Mouse (Mus musculus): ENCODE results near the gene Cdk9. TPM values are rescaled to one million over a fixed set of nuclear protein-coding genes. Genes with fewer than 3 reads are reported as not detected.

Gene Cdk9
- total RNA-seq, 4 experiments from 2014 or later = 80.8 to 110 (median 92.1) TPM

DNA sequence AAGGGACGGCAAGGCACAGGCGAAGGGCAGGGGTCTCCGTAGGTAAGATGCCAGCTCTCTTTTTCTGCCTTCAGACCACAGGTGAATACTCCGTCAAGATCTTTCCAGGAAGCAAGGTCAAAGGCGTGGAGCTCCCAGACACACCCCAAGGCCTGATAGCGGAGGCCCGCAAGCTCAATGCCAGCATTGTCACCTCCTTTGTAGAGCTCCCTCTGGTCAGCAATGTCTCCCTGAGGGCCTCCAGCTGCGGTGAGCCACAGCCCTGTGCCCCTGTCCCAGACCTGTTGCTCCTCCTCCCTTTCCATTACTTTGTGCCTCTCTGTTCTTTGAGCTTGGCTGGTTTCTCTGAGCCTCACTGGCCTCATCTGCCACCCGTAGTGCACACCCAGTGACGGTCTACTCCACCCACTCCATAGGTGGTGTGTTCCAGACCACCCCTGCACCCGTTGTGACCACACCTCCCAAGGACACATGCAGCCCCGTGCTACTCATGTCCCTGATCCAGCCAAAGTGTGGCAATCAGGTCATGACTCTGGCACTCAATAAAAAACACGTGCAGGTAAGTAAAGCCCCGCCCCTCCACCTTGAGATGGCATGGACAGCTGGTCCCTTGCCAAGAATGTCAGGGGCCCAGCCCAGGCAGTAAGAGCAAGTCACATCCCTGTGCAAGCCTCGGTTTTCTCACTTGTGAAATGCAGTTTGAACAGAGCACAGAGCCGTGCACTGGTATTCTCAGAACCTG lies 39.5 kb downstream of the Cdk9 start:
- no peak for DNase-seq

DNA sequence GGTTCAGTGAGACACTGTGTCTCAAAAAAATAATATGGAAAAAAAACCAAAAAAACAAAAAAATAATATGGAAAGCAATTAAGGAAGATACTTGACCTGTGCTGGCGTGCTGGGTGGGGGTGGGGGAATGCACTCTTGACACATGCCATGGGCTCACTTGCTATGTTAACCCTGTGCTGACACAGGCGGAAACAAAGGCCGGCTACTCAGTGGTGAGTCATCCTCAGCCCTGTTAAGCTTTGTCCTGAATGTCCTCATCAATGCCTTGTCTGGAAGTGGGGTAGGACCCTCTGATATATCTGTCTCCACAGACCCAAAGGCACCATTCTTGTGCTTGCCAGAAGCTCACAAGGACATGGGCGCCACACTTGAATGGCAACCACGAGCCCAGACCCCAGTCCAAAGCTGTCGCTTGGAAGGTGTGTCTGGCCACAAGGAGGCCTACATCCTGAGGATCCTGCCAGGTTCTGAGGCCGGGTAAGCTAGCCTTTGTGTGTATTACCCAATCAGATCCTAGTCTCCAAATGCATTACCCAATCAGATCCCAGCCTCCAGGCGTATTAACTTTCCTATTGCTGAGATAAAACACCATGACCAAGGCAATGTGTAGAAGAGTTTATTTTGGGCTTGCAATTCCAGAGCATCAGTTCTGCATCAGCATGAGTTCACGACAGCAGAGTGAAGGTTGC lies 40.8 kb downstream of the Cdk9 start:
- DNase-seq = no peak

DNA sequence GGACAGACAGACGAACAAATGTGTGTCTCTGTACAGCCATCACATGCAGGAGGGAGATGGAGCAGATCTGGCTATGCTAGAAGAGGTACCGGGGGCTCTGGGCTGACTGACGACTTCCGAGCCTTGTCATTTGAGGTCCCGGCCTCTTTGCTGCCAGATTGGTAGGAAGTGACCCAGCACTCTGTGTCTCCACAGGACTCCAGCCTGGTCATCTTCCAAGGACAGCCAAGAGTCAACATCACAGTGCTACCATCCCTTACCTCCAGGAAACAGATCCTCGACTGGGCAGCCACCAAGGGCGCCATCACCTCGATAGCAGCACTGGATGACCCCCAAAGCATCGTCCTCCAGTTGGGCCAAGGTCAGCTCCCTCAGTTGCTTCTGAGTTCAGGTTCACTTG lies 41.7 kb downstream of the Cdk9 start:
- no peak for DNase-seq

DNA sequence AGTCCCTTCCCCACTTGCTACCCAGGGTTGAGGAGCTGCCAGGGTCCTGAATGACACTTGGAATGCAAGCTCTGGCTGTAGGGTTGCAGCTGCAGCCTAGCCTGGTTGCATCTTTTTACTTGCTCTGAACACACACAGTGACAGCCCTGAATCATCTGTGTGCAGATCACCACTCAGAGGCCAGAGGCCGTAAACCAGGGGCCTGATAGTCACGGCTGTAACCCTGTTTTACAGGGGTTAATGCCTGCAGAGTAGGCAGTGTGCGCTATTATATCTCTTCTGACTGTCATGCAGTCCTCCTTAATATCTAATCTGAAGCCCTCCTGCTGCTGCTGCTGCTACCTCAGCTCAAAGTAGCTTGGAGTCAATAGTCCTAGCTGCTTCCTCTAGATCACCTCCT lies 43.0 kb downstream of the Cdk9 start:
- DNase-seq = no peak

DNA sequence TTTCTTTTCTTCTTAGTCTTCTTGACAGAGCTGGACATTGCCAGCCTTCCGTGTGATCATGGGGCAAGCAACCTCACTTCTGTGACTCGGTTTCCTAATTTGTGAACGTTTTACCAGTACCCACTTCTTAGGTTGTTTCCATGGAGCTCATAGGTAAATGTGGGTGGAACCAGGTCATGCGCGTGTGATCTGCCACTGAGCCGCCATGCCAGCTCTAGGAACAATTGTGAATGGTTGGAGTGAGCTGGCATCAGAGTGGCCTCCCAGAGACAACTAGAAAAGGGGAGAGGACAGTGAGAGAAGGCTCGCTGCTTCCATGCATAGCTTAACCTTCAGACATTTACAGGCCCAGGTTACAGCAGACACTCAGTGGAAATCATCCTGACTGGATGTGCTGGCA lies 44.7 kb downstream of the Cdk9 start:
- no peak for DNase-seq

DNA sequence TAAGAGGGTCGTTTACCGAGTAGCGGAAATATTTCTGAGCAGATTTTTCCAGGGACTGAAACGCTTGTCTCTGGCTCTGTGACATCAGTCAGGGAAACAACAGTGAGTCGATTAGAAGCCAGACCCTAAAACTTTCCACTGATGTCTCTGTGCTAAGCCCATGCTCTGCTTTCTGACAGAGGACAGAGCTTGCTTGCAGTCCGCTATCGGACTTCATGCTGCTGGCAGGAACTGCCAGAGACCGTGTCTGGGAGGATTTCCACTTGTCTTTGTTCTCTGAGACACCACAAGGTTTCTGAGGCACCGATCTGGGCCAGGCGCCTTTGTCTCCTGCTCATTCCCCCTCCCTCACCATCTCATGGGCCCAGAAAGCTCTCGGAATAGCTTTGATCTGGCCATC lies 45.1 kb downstream of the Cdk9 start:
- no peak for DNase-seq

DNA sequence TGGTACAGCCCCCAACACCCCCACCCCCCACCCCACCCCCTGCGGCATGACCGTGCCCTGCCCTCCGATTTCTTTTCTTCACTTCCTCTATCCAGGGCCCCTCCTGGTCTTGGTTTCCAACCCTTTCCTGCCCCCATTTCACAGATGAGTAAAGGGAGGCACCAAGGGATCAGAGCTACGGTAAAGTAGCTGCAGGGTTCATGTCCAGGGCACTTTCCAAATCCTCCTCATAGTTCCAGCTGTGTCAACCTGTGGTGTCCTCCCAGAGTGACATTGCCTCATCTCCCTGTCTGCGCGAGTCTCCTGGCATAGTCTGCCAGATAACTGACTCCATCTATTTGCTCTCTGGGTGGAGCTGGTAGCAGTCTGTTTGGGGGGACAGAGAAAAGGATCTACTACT lies 47.0 kb downstream of the Cdk9 start:
- DNase-seq = no peak

DNA sequence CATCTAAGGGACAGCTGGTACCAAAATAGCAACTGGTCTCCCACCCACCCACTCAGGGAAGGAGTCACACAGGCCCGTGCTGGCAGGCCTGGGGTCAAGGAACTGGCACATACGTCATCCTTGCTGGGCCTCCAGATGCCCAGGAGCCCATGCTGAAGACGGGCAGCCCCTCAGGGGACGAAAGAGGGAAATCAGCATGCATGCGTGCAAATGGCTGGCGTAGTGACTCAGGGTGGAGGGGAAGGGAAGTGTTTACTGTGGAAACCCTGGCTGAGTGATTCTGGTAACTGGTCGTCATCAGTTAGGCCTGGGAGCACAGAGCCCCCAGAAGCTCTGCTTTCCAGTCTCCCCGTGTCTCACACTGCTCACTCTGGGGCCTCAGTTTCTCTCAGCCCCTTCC lies 47.5 kb downstream of the Cdk9 start:
- DNase-seq = no peak

DNA sequence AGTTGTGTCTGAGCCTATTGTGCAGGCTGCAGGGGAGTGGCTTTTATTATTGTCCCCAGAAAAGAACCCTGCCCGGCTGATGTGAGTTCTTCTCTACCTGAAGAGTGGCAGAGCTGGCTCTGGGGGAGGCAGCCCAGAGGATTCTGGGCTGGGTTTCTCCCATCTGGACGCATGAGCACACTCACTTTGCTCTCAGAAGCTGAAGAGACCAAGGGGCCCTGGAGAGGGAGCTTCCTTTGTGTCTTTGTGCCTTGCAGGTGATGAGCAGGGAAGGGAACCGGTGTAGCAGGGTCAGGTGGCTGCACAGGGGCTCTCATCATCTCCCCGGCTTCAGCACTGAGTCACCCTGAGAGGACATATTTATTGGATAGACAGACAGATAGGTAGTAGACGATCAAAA lies 50.6 kb downstream of the Cdk9 start:
- no peak for DNase-seq

DNA sequence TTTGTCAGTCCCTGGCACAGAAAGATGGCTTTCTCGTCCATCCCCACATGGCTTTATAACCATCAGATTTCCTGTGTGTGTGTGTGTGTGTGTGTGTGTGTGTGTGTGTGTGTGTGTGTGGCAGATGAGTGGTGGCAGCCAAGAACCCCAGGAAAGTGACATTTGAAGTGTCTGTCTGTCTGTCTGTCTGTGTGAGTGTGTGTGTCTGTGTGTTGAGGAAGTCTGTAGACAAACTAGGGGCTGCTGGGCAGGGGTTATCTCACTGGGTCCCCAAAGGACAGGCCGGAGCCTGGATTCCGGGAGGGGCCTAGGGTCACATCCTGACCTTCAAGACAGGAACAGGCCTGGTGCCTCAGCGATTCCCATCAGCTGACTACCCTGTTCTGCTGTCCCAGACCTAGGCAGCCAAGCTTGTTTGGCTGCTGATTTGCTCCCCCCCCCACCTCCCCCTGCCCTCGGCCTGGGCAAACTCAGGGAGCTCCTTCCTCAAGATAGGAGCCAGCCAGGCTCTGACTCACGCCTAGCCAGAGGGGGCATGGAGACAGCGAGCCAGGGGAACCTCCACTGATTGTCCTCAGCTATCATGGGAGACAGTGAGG lies 51.3 kb downstream of the Cdk9 start:
- DNase-seq = peak; percentile 75

DNA sequence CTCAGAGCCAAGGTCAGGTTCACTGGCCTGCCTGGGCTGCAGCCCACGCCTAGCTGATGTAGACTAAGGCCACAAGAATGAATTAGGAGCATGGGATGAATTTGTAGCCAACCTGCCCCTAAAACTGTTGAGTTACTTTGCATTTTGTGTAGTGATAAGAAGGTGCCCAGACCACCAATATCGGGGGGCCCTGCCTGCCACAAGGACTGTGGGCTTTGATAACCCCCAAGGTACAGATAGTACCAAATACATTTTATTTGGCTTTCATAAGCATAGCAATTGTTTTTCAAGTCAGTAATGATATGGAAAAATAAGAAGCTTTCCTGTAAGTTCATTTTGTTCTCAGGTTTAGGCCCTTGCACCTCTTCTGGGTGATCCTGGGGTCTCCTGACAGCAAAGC lies 54.0 kb downstream of the Cdk9 start:
- DNase-seq = no peak

DNA sequence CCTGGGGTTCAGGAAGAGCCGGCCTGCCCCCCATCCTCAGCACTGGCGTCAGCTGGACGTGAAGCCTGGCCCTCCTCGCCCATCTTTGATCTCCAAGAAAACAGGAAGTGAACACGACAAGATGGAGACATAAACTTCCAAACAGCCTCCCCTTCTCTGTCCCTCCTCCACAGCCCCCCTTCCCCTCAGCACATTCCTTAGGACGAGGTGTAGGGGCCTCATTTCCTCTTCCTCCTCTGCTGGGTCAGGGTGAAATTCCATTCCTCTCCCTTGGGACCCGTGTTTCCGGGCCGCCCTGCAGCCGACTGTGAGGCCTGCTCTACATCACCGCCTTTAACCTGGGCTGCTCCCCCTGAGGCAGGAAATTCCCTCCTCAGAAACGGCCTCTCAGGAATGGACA lies 57.0 kb downstream of the Cdk9 start:
- peak; percentile 73 for DNase-seq

Small RNAs within 50 kb of the gene (microRNA-seq; reads per million reads assigned to microRNA genes)
- gene Gm47291 (0 reads per million in 2 experiments), gene Mir2861 (0 to 0.18 reads per million in 2 experiments), gene Mir3960 (0 reads per million in 2 experiments), gene Mir8093 (0 reads per million in 2 experiments)

Other genes starting within 250 kb of the Cdk9 start
- 10 to 100 TPM; 39.5 to 50.2 (median 47.2) TPM for gene Fam102a, start 177.7 kb downstream of the Cdk9 start, total RNA-seq (2022)
- 10 to 100 TPM; 57.1 to 68.1 (median 62.4) TPM for gene Dpm2, start 142.2 kb downstream of the Cdk9 start, total RNA-seq (2022)
- under 1 TPM in 1 of 4 experiments, not detected in 3; 0.46 TPM for gene Pip5kl1, start 138.3 kb downstream of the Cdk9 start, total RNA-seq (2022)
- gene 9430097D07Rik, start 137.4 kb downstream of the Cdk9 start, total RNA-seq (2022) = not detected
- 10 to 100 TPM in 3 of 4 experiments, 1 to 10 TPM in 1; 8.5 to 18.9 (median 13.8) TPM for gene St6galnac4, start 126.0 kb downstream of the Cdk9 start, total RNA-seq (2022)
- 10 to 100 TPM; 42.7 to 61.4 (median 51.8) TPM for gene St6galnac6, start 113.4 kb downstream of the Cdk9 start, total RNA-seq (2022)
- 10 to 100 TPM; 24.1 to 57.3 (median 40.1) TPM for gene Ak1, start 91.3 kb downstream of the Cdk9 start, total RNA-seq (2022)
- gene Eng, start 66.5 kb downstream of the Cdk9 start, total RNA-seq (2022) = 100 to 1,000 TPM in 3 of 4 experiments, 10 to 100 TPM in 1; 96.0 to 134 (median 120) TPM
- gene Fpgs, start 8.9 kb downstream of the Cdk9 start, total RNA-seq (2022) = 10 to 100 TPM; 10.8 to 22.2 (median 18.7) TPM
- 10 to 100 TPM; 12.4 to 23.9 (median 18.0) TPM for gene Sh2d3c, start 8.0 kb upstream of the Cdk9 start, total RNA-seq (2022)
- gene 6330409D20Rik, start 27.9 kb upstream of the Cdk9 start, total RNA-seq (2022) = not detected
- 10 to 100 TPM; 22.6 to 31.1 (median 28.5) TPM for gene Tor2a, start 44.2 kb upstream of the Cdk9 start, total RNA-seq (2022)
- gene Ttc16, start 62.6 kb upstream of the Cdk9 start, total RNA-seq (2022) = under 1 TPM in 3 of 4 experiments, not detected in 1; 0.28 to 0.54 (median 0.45) TPM
- 10 to 100 TPM in 2 of 4 experiments, 1 to 10 TPM in 2; 5.4 to 17.8 (median 10.2) TPM for gene Ptrh1, start 62.7 kb upstream of the Cdk9 start, total RNA-seq (2022)
- not detected for gene Cfap157, start 71.4 kb upstream of the Cdk9 start, total RNA-seq (2022)
- gene Stxbp1, start 134.2 kb upstream of the Cdk9 start, total RNA-seq (2022) = 10 to 100 TPM; 23.8 to 50.5 (median 37.5) TPM
- gene Fam129b, start 163.0 kb upstream of the Cdk9 start, total RNA-seq (2022) = 10 to 100 TPM; 18.7 to 35.3 (median 29.3) TPM
- gene Rpl12, start 248.5 kb upstream of the Cdk9 start, total RNA-seq (2022) = 100 to 1,000 TPM; 137 to 206 (median 196) TPM
- 10 to 100 TPM; 23.3 to 38.9 (median 28.5) TPM for gene Lrsam1, start 248.5 kb upstream of the Cdk9 start, total RNA-seq (2022)